Mouse (Mus musculus) urinary bladder, adult 2 months (tissue): Measurements from ENCODE around the gene Gm28308. TPM values are rescaled to one million over a fixed set of nuclear protein-coding genes. Genes with fewer than 3 reads are reported as not detected.

ENCODE experiments used
- DNase-seq: peaks from one replicate; pipeline ENCODE4 v3.0.0; 2022; ENCODE audit warnings: low spot score
- polyA plus RNA-seq: library from polyadenylated mRNA; depleted of rRNA; stranded (reverse); fragments of >200 nt; gene quantifications from 2 replicates; pipeline ENCODE4 v1.2.3, GENCODE M21; 2012

Gene Gm28308
- polyA plus RNA-seq, 1 experiment: 1.2 TPM

- DNase-seq: peak; percentile 62
These were observed 7.1 kb upstream of the Gm28308 start for GRCm38 (mm10) chr6:52220003-52220864.

GRCm38 (mm10) chr6:52219234-52219942 is 6.2 kb upstream of the Gm28308 start:
- no peak for DNase-seq

- no peak for DNase-seq
These were observed 5.6 kb upstream of the Gm28308 start for GRCm38 (mm10) chr6:52218643-52219215.

- no peak for DNase-seq
These were observed 4.9 kb upstream of the Gm28308 start for GRCm38 (mm10) chr6:52217895-52218642.

GRCm38 (mm10) chr6:52217459-52217768 is 4.3 kb upstream of the Gm28308 start:
- DNase-seq: peak; percentile 88

- peak; percentile 66 for DNase-seq
These were observed 3.7 kb upstream of the Gm28308 start for GRCm38 (mm10) chr6:52216691-52217458.

- DNase-seq: peak; percentile 29
These were observed 2.8 kb upstream of the Gm28308 start for GRCm38 (mm10) chr6:52215771-52216535.

- no peak for DNase-seq
These were observed 1.9 kb upstream of the Gm28308 start for GRCm38 (mm10) chr6:52215070-52215469.

- DNase-seq: no peak
These were observed 1.1 kb upstream of the Gm28308 start for GRCm38 (mm10) chr6:52214271-52214670.

GRCm38 (mm10) chr6:52212556-52213118 is 502 bp downstream of the Gm28308 start:
- DNase-seq: peak; percentile 49

GRCm38 (mm10) chr6:52211961-52212360 is 1.2 kb downstream of the Gm28308 start:
- peak; percentile 32 for DNase-seq

- DNase-seq: peak; percentile 76
These were observed 1.8 kb downstream of the Gm28308 start for GRCm38 (mm10) chr6:52211170-52211935.

GRCm38 (mm10) chr6:52209685-52210046 is 3.5 kb downstream of the Gm28308 start:
- no peak for DNase-seq

- DNase-seq: no peak
These were observed 4.1 kb downstream of the Gm28308 start for GRCm38 (mm10) chr6:52208868-52209684.

GRCm38 (mm10) chr6:52208072-52208867 is 4.9 kb downstream of the Gm28308 start, which contains the start of gene Hoxa6:
Hoxa6 (minus strand) TSS chr6:52208722.
- DNase-seq: peak; percentile 43

- DNase-seq: no peak
These were observed 5.5 kb downstream of the Gm28308 start for GRCm38 (mm10) chr6:52207684-52207976.

GRCm38 (mm10) chr6:52206882-52207683 is 6.1 kb downstream of the Gm28308 start:
- no peak for DNase-seq
